Mouse (Mus musculus) cerebellum, adult 18-20 months (tissue): ENCODE data around the gene Tmco5b.

Experiments used
- DNase-seq, 2 experiments: peaks; one replicate each; pipeline ENCODE4 v3.0.0; 2021

Tmco5b gene

DNA sequence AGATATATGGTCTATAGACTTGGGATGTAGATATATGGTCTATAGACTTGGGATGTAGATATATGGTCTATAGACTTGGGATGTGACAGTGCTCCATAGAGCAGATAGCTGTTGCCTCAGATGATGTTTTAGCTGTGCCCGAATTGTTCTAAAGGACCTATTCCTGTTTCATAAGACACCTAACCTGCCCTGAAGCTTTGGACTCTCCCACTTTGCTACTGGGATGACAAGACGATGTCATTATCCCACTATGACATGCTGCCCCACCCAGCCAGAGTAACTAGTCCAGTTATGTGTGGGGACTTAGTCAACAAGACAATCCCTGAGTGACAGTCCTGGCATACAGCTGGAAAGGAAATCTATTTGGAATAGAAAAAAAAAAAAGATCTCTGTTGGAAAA, at the start of gene Tmco5b:
TSS of gene Tmco5b (plus strand) at position 301 of the 400 bp plus-strand sequence.
- no peak for DNase-seq

DNA sequence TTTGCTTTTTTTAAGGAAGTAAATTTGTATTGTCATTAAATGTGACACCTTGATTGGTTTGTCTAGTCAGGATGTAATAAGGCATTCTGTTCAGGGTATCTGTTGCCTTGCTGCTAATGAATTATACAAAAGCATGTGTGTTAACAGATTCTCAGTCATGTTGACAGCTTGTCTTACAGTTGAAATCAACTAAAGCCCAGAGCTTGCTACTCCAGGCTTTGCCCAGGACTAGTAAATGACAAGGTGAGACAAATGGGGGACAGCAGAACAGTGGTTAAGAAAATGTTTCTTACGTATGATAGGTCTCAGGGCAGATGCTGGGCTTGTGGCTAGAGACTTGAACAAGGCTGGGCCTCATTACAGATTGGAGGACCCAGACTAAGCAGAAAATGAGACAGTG, 48.5 kb upstream of the Tmco5b start:
- DNase-seq = no peak

DNA sequence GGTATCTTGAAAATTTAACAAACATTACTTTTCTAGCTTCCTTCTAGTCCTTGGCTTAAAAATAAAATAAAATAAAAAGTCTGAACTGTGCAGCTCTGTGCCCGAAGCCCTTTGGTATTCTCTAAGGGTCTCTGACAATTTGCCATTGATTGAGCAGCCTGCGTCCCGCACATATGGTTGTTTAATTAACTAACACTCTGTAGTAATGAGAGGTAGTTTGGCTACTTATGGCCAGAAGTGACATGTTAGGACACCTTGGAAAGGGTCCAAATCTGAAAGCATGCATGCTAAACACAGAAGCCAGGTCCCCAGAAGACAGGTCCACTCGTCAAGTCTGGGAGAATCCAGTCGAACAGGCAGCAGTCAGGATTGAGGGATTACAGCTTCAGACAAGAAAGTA, 46.7 kb upstream of the Tmco5b start:
- DNase-seq = no peak

DNA sequence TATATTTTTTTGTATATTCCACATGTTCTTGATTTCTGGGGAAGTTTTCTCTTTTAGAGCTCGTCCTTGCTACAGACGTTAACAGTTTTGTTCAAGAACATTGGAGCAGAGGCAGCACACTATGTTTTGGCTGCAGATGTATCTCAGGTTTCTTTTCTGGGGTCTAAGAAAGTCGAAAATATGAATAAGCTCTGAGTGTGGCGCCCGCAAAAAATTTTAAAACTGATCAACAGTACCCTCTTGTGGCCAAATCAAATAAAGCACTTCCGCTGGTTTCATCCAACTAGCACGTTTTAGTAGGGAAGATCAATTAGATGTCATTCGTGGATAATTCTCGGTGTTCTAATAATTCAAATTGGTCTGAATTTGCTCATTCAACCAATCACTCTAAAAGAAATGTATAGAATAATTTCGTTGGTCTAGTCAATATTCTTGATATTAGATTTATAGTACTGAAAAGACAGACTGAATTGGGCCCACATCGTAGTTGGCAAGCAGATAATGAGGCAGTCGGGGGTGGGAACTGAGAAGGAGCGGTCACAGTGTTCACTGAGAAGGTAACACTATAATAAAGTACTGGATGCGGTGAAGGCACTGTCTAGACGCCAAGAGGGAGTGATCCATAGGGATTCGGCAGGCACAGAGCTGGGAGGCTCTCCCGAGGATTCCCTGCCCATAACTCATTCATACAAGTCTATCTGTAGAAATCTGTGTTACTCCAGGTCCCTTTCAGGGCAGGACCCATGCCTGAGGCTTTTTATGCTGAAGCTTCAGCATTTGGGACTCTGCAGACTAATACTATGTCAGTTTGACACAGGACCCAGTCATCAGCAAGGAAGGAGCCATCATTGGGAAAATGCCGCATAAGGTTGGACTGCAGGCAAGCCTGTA, 17.1 kb downstream of the Tmco5b start:
- peak; percentile 15 to 49 for DNase-seq

DNA sequence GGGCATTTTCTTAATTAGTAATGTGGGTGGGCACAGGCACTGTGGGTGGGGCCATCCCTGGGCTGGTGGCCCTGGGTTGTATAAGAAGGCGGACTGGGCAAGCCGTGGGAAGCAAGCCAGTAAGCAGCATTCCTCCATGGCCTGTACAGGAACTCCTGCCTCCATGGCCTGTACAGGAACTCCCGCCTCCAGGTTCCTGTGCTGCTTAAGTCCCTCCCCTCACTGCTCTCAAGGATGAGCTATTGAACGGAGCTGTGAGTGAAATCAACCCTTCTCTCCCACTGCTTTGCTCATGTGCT, 17.7 kb downstream of the Tmco5b start:
- no peak for DNase-seq

DNA sequence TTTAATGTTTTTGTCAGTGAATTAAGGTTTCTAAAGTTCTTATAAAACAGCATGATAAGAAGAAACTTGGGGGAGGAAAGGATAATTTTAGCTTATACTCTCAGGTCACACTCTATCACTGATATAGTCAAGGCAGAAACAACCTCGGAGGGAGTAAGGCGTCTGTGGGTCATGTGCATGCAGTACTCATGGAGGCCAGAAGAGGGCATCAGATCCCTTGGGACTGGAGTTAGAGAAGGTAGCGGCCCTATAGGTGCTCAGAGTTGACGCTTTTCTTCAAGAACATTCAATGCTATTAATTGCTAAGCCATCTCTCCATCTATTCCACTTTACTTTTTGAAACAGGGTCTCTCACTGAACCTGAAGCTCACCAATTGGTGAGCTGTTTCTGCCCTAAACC, 19.8 kb downstream of the Tmco5b start:
- peak; percentile 85 to 86 for DNase-seq

DNA sequence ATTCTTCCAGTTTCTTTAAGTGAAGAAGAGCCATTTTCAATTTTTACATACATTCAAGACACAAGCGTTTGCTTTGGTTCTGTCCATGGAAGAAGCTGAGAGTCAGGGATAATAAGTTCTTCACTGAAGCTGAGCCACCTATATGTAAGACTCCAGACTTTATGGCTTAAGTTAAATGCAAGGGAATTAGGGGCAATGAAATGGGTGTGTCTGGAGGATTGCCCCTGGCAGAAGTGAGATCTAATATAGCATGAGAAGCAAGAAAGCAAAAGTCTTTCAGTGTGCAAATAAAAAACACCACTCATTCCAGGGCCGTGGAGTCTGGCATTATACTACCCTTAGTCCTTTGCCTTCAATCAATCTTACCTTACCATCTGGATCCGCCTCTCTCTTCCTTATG, 25.7 kb downstream of the Tmco5b start:
- DNase-seq = no peak

DNA sequence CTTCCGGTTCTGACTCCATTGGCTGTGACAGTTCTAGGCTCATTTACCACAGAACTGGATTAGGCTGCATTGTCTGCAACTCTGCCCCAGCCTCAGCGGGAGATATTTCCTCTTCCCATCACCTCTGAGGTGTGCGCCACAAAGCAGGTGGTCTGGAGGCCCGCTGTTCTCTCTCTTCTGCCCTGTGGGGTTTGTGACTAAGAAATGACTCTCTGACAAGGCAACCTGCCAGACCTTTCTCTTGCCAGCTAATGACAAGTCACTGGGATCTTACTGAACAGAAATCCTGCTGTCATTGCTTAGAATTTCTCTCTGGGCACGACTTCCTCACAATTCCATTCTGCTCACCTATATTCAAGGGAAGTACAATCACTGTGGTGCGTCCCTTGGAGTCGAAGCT, 37.5 kb downstream of the Tmco5b start:
- peak; percentile 81 to 83 for DNase-seq

DNA sequence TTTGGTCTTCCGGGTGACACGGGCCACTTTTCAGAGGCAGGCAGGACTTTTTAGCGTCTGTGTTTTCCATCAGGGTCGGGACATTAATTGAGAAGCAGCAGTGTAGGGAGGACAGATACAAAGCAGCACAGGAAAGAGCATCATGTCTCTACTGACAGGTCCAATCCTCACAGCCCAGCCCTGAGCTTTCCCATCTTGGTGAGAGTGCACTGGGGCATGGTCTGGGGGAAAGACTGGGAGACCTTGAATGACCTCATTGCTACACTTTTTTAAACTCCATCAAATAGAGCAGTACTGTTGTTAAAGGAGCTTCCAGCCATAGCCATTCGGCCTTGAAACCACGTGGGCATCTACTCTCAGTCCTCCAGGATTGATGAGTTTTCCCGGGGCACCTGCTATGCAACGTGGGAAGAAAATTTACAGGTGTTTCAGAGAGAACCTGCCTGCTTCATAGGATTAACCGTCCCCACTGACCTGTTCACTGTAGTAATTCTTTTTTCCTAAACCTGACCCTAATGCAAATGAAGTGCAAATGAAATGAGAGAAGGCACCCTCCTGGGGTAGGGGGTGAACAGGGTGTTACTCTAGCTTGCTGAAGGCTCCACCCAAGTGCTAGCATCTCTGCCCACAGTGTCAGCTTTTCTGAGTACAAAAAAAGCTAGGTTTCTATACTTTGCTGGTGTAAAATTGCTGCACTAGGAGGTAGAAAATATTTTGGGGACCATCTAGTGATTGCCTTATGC, 48.4 kb downstream of the Tmco5b start:
- DNase-seq = no peak

DNA sequence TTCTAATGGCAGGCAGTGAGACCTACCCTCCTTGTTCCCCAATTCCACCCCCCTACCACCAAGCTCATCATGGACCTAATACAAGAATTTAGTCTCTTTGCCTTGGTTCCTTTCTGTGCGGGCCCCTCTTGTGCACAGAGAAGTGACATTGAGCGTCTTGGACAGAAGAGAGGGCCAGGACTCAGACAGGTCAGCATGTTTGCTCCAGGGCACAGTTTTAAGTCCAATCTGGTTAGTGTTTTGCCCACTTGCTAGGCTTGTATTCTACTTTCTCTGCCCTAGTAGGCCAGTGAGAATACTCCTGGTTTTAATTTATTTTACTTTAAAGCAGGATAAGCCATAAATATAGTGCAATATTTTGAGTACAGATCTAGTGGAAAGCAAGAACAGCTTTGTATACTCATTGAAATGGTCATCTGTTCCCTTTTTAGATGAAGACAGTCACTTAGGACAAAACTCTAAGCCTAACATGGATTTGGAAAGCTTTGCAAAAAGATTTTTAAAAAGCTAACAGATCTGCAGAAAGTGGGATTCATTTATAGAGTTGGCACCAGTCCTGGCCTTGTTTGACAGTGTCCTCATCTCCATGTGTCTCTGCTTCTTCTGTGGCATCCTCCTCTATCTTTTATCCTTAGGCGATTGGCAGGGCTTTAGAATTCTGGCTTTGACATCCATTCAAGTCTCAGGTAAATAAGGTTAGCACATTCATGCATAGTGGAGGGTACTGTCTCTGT, 50.2 kb downstream of the Tmco5b start:
- no peak for DNase-seq

DNA sequence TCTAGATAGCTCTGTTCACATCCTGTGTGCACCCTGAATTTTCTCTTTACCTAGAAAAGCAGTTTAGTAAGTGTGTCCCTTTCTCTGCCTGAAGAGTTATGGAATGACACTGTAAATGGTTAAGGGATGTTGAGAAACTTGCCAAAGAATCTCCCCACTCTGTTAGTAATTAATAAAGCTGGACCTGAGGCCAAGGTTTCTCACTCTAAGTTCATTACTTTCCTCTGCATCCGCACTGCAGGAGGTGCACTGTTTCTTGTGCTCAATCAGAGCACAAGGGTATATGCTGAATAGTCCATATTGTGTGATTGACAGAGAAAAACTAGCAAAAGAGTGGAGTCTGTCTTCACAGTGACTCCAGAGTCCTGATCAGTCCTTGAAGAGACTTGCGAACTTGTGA, 59.0 kb downstream of the Tmco5b start:
- no peak for DNase-seq
